Mouse (Mus musculus) CH12.LX (cell line): ENCODE measurements around the gene Lgals2. TPM values are rescaled to one million over a fixed set of nuclear protein-coding genes. Genes with fewer than 3 reads are reported as not detected.

ENCODE experiments used
- DNase-seq: peaks from one replicate; pipeline ENCODE4 v3.0.0-alpha.2; 2013; ENCODE audit errors: extremely low read depth
- H3K27ac ChIP-seq: 2 replicates; pipeline ENCODE4 v1.5.1; 2012; ENCODE audit warnings: low read depth, mild to moderate bottlenecking, control low read depth, moderate library complexity; ENCODE audit not compliant: insufficient read depth
- H3K27me3 ChIP-seq: replicated peaks from 2 replicates; pipeline ENCODE3; 2012; ENCODE audit warnings: inconsistent platforms
- H3K36me3 ChIP-seq, 2 experiments: replicated peaks in 1 of 2; 2 replicates each; pipeline versions ENCODE3 to v1.6.1; 2012; ENCODE audit warnings: inconsistent platforms in 1 of 2, low read length in 1 of 2, mild to moderate bottlenecking in 1 of 2, mixed read lengths in 1 of 2, moderate library complexity in 1 of 2; ENCODE audit not compliant: control insufficient read depth in 1 of 2, insufficient read depth in 1 of 2
- H3K4me1 ChIP-seq, 2 experiments: 2 replicates each; pipeline ENCODE4 v1.6.1; 2012; ENCODE audit warnings: inconsistent platforms in 1 of 2, moderate library complexity in 1 of 2; ENCODE audit not compliant: insufficient read depth in 2 of 2, control insufficient read depth in 1 of 2
- H3K4me2 ChIP-seq: 2 replicates; pipeline ENCODE4 v1.6.1; 2012; ENCODE audit warnings: low read depth, mild to moderate bottlenecking, control low read depth; ENCODE audit not compliant: poor library complexity, insufficient read depth, severe bottlenecking
- H3K4me3 ChIP-seq, 3 experiments: fragments of 150-350 bp in 1 of 3; sonication (generic) in 1 of 3; replicated peaks in 1 of 3; 2 replicates each; pipeline versions ENCODE3 to v1.5.1; 2011 to 2012; ENCODE audit warnings: low read depth in 2 of 3, low read length in 2 of 3, mild to moderate bottlenecking in 2 of 3, moderate library complexity in 2 of 3, control low read depth in 1 of 3, improper control_type of control experiment in 1 of 3, inconsistent platforms in 1 of 3, mixed read lengths in 1 of 3; ENCODE audit not compliant: poor library complexity in 1 of 3
- H3K79me2 ChIP-seq: replicated peaks from 2 replicates; pipeline ENCODE4 v1.6.1; 2012; ENCODE audit warnings: mild to moderate bottlenecking, moderate library complexity; ENCODE audit not compliant: control insufficient read depth, poor library complexity, insufficient read depth, severe bottlenecking; ENCODE audit errors: extremely low read depth
- H3K9ac ChIP-seq: 2 replicates; pipeline ENCODE4 v1.6.1; 2012; ENCODE audit warnings: low read depth, mild to moderate bottlenecking, control low read depth, moderate library complexity; ENCODE audit not compliant: insufficient read depth
- H3K9me3 ChIP-seq: replicated peaks from 2 replicates; pipeline ENCODE3; 2012; ENCODE audit warnings: low read length, inconsistent platforms, mixed read lengths
- CTCF ChIP-seq, 2 experiments: IDR thresholded peaks in 1 of 2; conservative IDR thresholded peaks in 1 of 2; 2 replicates each; pipeline ENCODE4 v1.5.1; 2011 to 2012; ENCODE audit warnings: low read depth in 2 of 2, low read length in 2 of 2, improper control_type of control experiment in 1 of 2, inconsistent platforms in 1 of 2, mild to moderate bottlenecking in 1 of 2, moderate library complexity in 1 of 2
- EP300 ChIP-seq: IDR thresholded peaks from 2 replicates; pipeline ENCODE4 v1.6.1; 2011; ENCODE audit warnings: low read length, improper control_type of control experiment
- ETS1 ChIP-seq: conservative IDR thresholded peaks from 2 replicates; pipeline ENCODE4 v1.6.1; 2012; ENCODE audit warnings: low read depth, mild to moderate bottlenecking, inconsistent platforms, low read length, improper control_type of control experiment, moderate library complexity
- GABPA ChIP-seq: IDR thresholded peaks from 2 replicates; pipeline ENCODE4 v1.6.1; 2012; ENCODE audit warnings: low read depth, low read length, improper control_type of control experiment, inconsistent platforms; ENCODE audit not compliant: insufficient replicate concordance
- HCFC1 ChIP-seq: IDR thresholded peaks from 2 replicates; pipeline ENCODE4 v1.6.1; 2012; ENCODE audit warnings: low read depth, mild to moderate bottlenecking, inconsistent platforms, low read length, improper control_type of control experiment
- JUND ChIP-seq: conservative IDR thresholded peaks from 2 replicates; pipeline ENCODE4 v1.6.1; 2011; ENCODE audit warnings: low read depth, low read length, improper control_type of control experiment
- KAT2A ChIP-seq: IDR thresholded peaks from 2 replicates; pipeline ENCODE4 v1.6.1; 2012; ENCODE audit warnings: low read length, improper control_type of control experiment, inconsistent platforms; ENCODE audit not compliant: insufficient replicate concordance
- MAX ChIP-seq: IDR thresholded peaks from 2 replicates; pipeline ENCODE4 v1.6.1; 2011; ENCODE audit warnings: low read length, improper control_type of control experiment
- MAZ ChIP-seq: IDR thresholded peaks from 2 replicates; pipeline ENCODE4 v1.6.1; 2012; ENCODE audit warnings: low read depth, mild to moderate bottlenecking, inconsistent platforms, low read length, improper control_type of control experiment, moderate library complexity
- MXI1 ChIP-seq: IDR thresholded peaks from 2 replicates; pipeline ENCODE4 v1.6.1; 2011; ENCODE audit warnings: mild to moderate bottlenecking, low read depth, low read length, improper control_type of control experiment
- NRF1 ChIP-seq: IDR thresholded peaks from 2 replicates; pipeline ENCODE4 v1.6.1; 2014; ENCODE audit warnings: low read depth, mild to moderate bottlenecking, inconsistent platforms, low read length, improper control_type of control experiment, moderate library complexity
- POLR2A ChIP-seq: IDR thresholded peaks from 2 replicates; pipeline ENCODE4 v1.6.1; 2011; ENCODE audit warnings: low read depth, mild to moderate bottlenecking, improper control_type of control experiment, low read length
- POLR2AphosphoS2 ChIP-seq: IDR thresholded peaks from 2 replicates; pipeline ENCODE4 v1.6.1; 2011; ENCODE audit warnings: low read depth, low read length, improper control_type of control experiment
- RAD21 ChIP-seq: IDR thresholded peaks from 2 replicates; pipeline ENCODE4 v1.6.1; 2011; ENCODE audit warnings: low read depth, mild to moderate bottlenecking, low read length, improper control_type of control experiment, moderate library complexity
- SIN3A ChIP-seq: IDR thresholded peaks from 2 replicates; pipeline ENCODE4 v1.6.1; 2012; ENCODE audit warnings: low read length, improper control_type of control experiment, inconsistent platforms
- SMC3 ChIP-seq: IDR thresholded peaks from 2 replicates; pipeline ENCODE4 v1.6.1; 2011; ENCODE audit warnings: low read depth, low read length, improper control_type of control experiment
- TBP ChIP-seq: conservative IDR thresholded peaks from 2 replicates; pipeline ENCODE4 v1.6.1; 2011; ENCODE audit warnings: low read depth, low read length, improper control_type of control experiment
- UBTF ChIP-seq: IDR thresholded peaks from 2 replicates; pipeline ENCODE4 v1.6.1; 2012; ENCODE audit warnings: low read depth, mild to moderate bottlenecking, inconsistent platforms, low read length, improper control_type of control experiment, moderate library complexity
- USF1 ChIP-seq: IDR thresholded peaks from 2 replicates; pipeline ENCODE4 v1.6.1; 2014; ENCODE audit warnings: low read depth, mild to moderate bottlenecking, inconsistent platforms, low read length, improper control_type of control experiment
- ZC3H11A ChIP-seq: IDR thresholded peaks from 2 replicates; pipeline ENCODE4 v1.6.1; 2012; ENCODE audit warnings: low read depth, mild to moderate bottlenecking, inconsistent platforms, low read length, improper control_type of control experiment
- ZKSCAN1 ChIP-seq: IDR thresholded peaks from 2 replicates; pipeline ENCODE4 v1.6.1; 2012; ENCODE audit warnings: low read depth, inconsistent platforms, low read length, improper control_type of control experiment, borderline replicate concordance
- ZMIZ1 ChIP-seq: IDR thresholded peaks from 2 replicates; pipeline ENCODE4 v1.6.1; 2012; ENCODE audit warnings: low read depth, mild to moderate bottlenecking, inconsistent platforms, low read length, improper control_type of control experiment
- ZNF384 ChIP-seq: IDR thresholded peaks from 2 replicates; pipeline ENCODE4 v1.6.1; 2012; ENCODE audit warnings: low read depth, low read length, improper control_type of control experiment, inconsistent platforms
- dilution Hi-C: fragments of 300-500 bp; cut with MboI; formaldehyde crosslinking; loops from 2 replicates; pipeline ENCODE4 v1.14.3; 2020; ENCODE audit warnings: low sequenced_read_pairs; ENCODE audit not compliant: extremely low pct_unique_long_range_greater_than_20kb, extremely low pct_ligation_motif_present
- in situ Hi-C: fragments of 300-500 bp; cut with MboI; formaldehyde crosslinking; loops from 3 replicates; pipeline ENCODE4 v1.14.3; 2019; ENCODE audit warnings: low sequenced_read_pairs, low pct_ligation_motif_present, low pct_unique_long_range_greater_than_20kb, mixed read lengths
- polyA plus RNA-seq: library from polyadenylated mRNA; unstranded; fragments of >175 nt; gene quantifications from 2 replicates; pipeline ENCODE4 v1.2.1, GENCODE M21; 2012; ENCODE audit warnings: low read depth; ENCODE audit not compliant: insufficient read length
- total RNA-seq, 2 experiments: library from RNA; depleted of rRNA; stranded (reverse); fragments of 300-350 nt in 1 of 2; fragments of >200 nt in 1 of 2; gene quantifications; 2 replicates each; pipeline ENCODE4 v1.2.3; 2012 to 2014

The Lgals2 gene
- total and polyA plus RNA-seq, 3 experiments = not detected

DNA sequence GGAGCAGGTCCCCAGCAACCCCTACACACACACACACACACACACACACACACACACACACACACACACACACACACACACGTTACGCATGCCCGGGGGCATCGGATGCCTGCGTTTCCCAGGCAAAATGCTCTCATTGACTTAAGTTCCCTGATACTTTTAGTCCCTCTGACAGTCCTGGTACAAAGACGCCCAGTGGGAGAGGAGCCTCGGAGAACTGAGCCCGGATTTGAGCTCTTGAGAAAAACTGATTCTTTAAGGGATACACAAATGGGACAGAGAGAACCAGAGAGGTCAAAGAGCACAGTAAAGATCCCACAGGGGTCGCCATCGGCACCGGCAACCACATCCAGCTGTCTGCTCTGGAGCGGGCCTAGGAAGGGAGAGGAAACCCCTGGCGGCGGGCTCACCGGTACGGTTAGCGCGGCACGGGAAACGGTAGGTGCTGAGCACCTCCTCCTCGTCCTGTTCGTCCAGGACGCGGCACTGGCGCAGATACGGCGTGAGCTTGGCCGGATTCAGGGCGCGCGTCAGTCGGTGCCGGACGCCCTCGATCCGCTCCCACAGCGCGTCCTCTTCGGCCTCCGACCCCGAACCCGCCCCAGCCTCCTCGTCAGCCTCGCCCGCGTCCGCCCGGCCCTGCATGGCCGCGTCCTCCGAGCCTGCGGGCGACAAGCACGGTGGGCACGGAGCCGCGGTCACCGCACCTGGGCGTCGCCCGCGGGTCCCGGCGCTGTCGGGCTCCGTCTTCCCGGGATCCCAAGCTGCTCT is 53.2 kb downstream of the Lgals2 start:
- H3K9ac ChIP-seq = no peak overlapping the region
- DNase-seq = no peak
- H3K4me1 ChIP-seq = peaks cover 21 to 34% of the 10 kb centered on the region in 2 experiments
- no peak overlapping the region for H3K27ac ChIP-seq
- in situ Hi-C loops = no loop called here
- H3K4me2 ChIP-seq = peak overlapping the region; percentile 14; the same call in 1 of the 2 replicates
- TF ChIP-seq SMC3 (no peak), MXI1 (no peak), ETS1 (no peak), ZC3H11A (no peak), TBP (no peak), RAD21 (no peak), MAZ (no peak), UBTF (no peak), ZKSCAN1 (no peak), ZMIZ1 (no peak), USF1 (no peak), KAT2A (no peak), NRF1 (no peak)
- peak overlapping the region in 2 of 3 experiments; percentile 10 to 17 for H3K4me3 ChIP-seq
- no peaks in the 10 kb centered on the region for H3K36me3 ChIP-seq
- peaks cover 4% of the 10 kb centered on the region for H3K9me3 ChIP-seq
- peaks cover 90% of the 10 kb centered on the region for H3K27me3 ChIP-seq
- H3K79me2 ChIP-seq = no peaks in the 10 kb centered on the region
- dilution Hi-C loops = no loop called here

DNA sequence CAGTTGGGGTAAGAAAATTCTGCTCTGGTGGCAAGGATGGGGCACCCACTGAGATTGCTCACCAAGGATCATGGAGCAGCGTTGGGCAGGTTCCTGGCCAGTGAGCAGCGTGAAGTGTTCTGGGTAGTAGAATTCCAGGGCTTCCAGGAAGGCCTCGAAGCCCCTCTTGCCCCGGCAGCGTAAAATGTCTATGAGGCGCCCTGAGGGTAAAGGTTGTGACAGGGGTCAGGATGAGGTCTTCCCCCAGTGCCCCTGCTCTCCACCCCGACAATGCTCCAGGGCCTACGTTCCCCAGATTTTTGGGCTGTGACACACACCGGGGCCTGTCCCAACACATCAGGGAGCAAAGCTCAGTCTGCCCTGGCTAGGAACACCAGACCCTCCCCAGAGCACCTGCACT is 53.8 kb downstream of the Lgals2 start:
- TF ChIP-seq GABPA (no peak), KAT2A (no peak), SIN3A (no peak), CTCF (conservative IDR thresholded peaks at IDR 0.05 in 1 of 2, IDR thresholded peaks at IDR 0.05 in 1 of 2; ENCODE audit: low read depth in 2 of 2, low read length in 2 of 2) (no peak), ZC3H11A (no peak), EP300 (no peak), MXI1 (no peak), POLR2AphosphoS2 (no peak), MAX (no peak), POLR2A (no peak), HCFC1 (no peak), ZNF384 (no peak), USF1 (no peak), JUND (no peak), ZKSCAN1 (no peak), UBTF (no peak)
- TF ChIP-seq, all 38 proteins: peak for 0
- no peaks in the 10 kb centered on the region for H3K36me3 ChIP-seq
- H3K27ac ChIP-seq = no peak overlapping the region
- H3K79me2 ChIP-seq = no peaks in the 10 kb centered on the region
- DNase-seq = no peak
- in situ Hi-C loops (no loop called here), dilution Hi-C loops (no loop called here)
- peaks cover 21 to 28% of the 10 kb centered on the region in 2 experiments for H3K4me1 ChIP-seq
- no peak overlapping the region for H3K4me3 ChIP-seq
- H3K9me3 ChIP-seq = peaks cover 4% of the 10 kb centered on the region
- no peak overlapping the region for H3K4me2 ChIP-seq
- H3K27me3 ChIP-seq = peaks cover 90% of the 10 kb centered on the region
- no peak overlapping the region for H3K9ac ChIP-seq
